Mouse (Mus musculus): Measurements from ENCODE around the gene Arap1. TPM values are rescaled to one million over a fixed set of nuclear protein-coding genes. Genes with fewer than 3 reads are reported as not detected.

Gene Arap1
- polyA plus RNA-seq, 1 experiment = 115 TPM

DNA sequence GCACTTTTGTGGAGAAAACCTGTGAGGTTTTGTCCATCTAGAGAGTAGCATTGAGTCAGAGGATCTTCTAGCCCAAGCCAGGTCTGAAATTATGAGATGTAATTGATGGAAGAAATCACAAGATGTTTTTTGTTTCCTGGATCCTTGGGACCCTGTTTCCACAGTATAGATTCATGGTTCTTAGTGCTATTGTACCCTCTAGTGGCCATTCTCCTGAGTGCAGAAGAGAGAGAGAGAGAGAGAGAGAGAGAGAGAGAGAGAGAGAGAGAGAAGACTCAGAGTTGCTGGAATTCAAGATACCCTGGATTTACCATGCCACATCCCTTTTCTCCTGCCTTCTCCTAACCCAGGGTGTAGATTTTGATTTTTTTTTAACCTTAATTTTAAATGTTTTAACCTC lies 26.3 kb downstream of the Arap1 start:
- no peak overlapping the region for H3K27ac ChIP-seq (ENCODE audit: insufficient read depth, low read length)
- no peak overlapping the region for H3K4me3 ChIP-seq (ENCODE audit: insufficient read depth, low read length)
- TF ChIP-seq CTCF (IDR thresholded peaks at IDR 0.05; ENCODE audit: borderline replicate concordance, insufficient read depth, low read length) = no peak
- TF ChIP-seq POLR2A (IDR thresholded peaks at IDR 0.05; ENCODE audit: low read depth, low read length) = no peak
- peaks cover 7% of the 10 kb centered on the region; the same call in 1 of the 2 replicates for H3K4me1 ChIP-seq (ENCODE audit: control insufficient read depth, insufficient read depth, low read length)

DNA sequence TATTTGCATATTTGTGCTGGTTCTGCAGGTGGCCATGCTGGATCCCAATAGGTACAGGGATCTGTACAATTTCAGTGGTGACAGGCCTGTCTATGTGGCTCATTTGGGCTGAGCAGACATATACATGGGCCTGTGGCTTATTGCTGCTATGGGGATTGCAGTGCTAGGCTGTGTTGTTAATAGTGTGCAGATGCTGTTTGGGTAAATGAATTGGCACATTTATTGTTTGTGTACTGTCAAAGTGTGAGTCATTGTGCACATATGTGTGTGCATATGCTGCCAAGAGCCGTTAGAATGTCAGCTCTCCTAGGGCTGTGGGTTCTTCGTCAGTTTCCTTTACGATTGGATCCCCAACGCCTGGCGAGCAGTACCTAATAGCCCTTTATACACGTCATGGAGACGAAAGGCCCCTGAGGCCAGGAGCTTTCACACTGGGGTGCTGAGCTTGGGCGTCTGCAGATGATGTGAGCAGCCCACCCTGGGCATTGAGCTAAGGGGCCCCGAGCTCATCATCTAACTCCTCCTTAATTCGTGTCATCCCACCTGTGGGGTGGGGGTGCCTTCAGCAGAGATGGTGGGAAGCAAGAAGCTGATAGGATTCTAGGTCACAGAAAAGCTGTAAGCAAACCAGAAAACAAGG lies 29.0 kb downstream of the Arap1 start:
- TF ChIP-seq CTCF (IDR thresholded peaks at IDR 0.05; ENCODE audit: borderline replicate concordance, insufficient read depth, low read length) (no peak), POLR2A (IDR thresholded peaks at IDR 0.05; ENCODE audit: low read depth, low read length) (no peak)
- Histone ChIP-seq H3K4me1 (ENCODE audit: control insufficient read depth, insufficient read depth, low read length) (peaks cover 7% of the 10 kb centered on the region; the same call in 1 of the 2 replicates), H3K4me3 (ENCODE audit: insufficient read depth, low read length) (no peak overlapping the region), H3K27ac (ENCODE audit: insufficient read depth, low read length) (no peak overlapping the region)

DNA sequence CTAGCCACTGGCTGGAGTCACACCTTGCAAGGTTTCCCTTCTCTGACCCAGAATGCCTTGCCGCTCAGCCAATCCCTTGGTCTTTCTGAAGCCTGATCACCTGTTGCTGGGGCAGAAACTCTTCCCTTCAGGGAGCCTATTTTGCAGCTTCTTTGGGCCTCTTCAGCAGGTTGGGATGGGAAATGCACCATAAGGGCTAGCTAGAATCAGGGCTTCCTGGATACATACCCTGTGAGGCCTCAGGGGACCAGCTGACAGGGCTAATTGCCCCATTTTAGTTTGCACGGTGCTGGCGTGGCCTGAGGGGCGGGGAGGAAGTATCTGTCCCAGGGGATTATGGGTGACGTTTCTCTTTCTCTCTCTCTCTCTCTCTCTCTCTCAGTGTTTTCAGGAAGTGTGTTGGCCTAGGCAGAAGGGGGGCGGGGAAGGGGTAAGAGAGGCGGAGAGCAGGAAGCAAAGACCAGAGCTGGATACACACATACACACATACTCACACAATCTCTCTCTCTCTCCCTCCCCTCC lies 29.9 kb downstream of the Arap1 start:
- peaks cover 7% of the 10 kb centered on the region; the same call in 1 of the 2 replicates for H3K4me1 ChIP-seq (ENCODE audit: control insufficient read depth, insufficient read depth, low read length)
- TF ChIP-seq POLR2A (IDR thresholded peaks at IDR 0.05; ENCODE audit: low read depth, low read length) = no peak
- TF ChIP-seq CTCF (IDR thresholded peaks at IDR 0.05; ENCODE audit: borderline replicate concordance, insufficient read depth, low read length) = no peak
- H3K4me3 ChIP-seq (ENCODE audit: insufficient read depth, low read length) = no peak overlapping the region
- H3K27ac ChIP-seq (ENCODE audit: insufficient read depth, low read length) = no peak overlapping the region

DNA sequence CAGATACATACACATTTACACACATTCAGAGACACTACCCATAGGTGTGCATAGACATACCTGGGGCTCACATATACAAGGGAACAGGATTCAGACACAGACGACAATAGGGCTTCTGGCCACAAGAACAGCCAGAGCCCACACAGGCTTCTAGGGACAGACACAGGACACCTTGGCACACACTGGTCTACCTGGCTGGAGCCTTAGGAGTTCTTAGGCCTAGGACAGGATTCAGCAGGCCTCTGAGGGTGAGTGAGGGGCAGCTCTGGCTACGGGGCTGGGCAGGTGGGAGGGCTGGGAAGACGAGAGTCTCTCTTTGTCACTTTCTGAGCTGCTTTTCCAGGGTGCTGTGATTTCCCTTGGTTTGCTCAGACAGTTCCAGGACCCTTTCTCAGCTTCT lies 30.4 kb downstream of the Arap1 start:
- H3K4me1 ChIP-seq (ENCODE audit: control insufficient read depth, insufficient read depth, low read length) = peaks cover 7% of the 10 kb centered on the region; the same call in 1 of the 2 replicates
- H3K4me3 ChIP-seq (ENCODE audit: insufficient read depth, low read length) = no peak overlapping the region
- H3K27ac ChIP-seq (ENCODE audit: insufficient read depth, low read length) = no peak overlapping the region
- TF ChIP-seq CTCF (IDR thresholded peaks at IDR 0.05; ENCODE audit: borderline replicate concordance, insufficient read depth, low read length) = no peak
- no peak for TF ChIP-seq POLR2A (IDR thresholded peaks at IDR 0.05; ENCODE audit: low read depth, low read length)

DNA sequence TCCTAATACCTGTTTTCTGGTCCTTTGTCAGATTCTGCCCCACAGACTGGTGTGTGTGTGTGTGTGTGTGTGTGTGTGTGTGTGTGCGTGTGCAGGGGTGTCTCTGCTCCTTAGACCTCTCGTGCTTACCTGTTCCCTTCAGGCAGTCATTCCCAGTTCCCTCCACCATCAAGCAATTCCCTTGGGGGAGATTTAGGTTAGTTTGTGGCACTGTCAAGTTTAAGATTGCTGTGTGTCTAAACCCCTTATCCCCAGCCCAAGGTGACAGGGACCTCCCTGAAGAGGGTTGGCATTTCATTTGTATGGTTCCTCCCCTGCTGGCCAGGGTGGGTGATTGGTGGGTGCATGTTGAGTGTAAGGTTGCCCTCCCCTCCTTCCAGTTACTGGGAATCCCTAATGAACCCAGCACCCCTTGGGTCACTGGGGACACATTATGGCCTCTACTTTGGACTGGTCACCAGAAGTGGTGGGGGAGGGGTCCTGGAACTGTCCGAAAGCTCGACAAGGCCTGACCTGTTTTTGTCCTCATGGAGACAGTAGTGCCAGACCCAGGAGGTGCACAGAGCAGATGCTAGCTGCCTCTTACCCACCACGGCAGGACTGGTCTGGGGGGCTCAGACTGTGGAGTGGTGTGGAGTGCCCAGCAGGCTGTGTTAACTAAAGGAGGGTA lies 31.1 kb downstream of the Arap1 start:
- H3K4me1 ChIP-seq (ENCODE audit: control insufficient read depth, insufficient read depth, low read length) = peaks cover 7% of the 10 kb centered on the region; the same call in 1 of the 2 replicates
- TF ChIP-seq POLR2A (IDR thresholded peaks at IDR 0.05; ENCODE audit: low read depth, low read length) (no peak), CTCF (IDR thresholded peaks at IDR 0.05; ENCODE audit: borderline replicate concordance, insufficient read depth, low read length) (no peak)
- no peak overlapping the region for H3K4me3 ChIP-seq (ENCODE audit: insufficient read depth, low read length)
- no peak overlapping the region for H3K27ac ChIP-seq (ENCODE audit: insufficient read depth, low read length)

DNA sequence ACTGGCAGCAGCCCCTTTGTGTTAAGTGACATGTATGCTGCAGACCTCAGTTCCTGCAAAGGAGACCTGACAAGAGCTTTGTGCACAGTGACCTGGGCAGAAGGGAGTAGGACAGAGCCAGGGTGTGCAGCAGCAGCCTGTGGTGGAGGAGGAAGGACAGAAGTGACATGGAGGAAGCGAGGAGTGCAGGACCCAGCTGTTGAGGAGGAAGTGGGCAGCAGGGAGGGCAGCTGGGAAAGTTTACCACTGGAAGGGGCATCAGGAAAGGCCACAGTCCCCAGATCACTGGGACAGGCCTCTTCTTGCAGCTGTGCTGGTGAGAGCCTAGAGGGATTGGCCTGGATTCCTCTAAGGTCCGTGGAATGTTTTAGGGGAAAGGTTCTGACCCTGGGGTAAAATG lies 31.9 kb downstream of the Arap1 start:
- no peak overlapping the region for H3K27ac ChIP-seq (ENCODE audit: insufficient read depth, low read length)
- TF ChIP-seq POLR2A (IDR thresholded peaks at IDR 0.05; ENCODE audit: low read depth, low read length) (no peak), CTCF (IDR thresholded peaks at IDR 0.05; ENCODE audit: borderline replicate concordance, insufficient read depth, low read length) (no peak)
- H3K4me1 ChIP-seq (ENCODE audit: control insufficient read depth, insufficient read depth, low read length) = peaks cover 7% of the 10 kb centered on the region; the same call in 1 of the 2 replicates
- no peak overlapping the region for H3K4me3 ChIP-seq (ENCODE audit: insufficient read depth, low read length)

DNA sequence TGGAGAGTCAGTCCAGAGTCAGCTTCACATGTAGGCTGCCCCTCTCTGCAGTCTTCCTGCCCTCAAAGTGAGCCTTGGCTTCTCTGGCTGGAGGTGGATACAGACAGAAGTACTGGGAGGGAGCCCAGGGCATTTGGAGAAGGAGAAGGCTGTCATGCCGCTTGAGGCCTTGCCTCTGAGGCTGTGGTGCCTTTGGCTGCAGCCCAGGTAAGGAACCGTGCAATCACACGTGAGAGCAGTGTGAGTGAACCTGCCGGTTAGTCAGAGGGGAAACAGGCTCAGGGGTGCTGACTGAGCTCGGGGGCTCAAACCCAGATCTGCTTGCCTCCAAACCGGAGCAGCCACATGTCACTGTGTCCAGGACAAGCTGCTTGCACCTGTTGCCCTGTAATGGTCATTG lies 33.6 kb downstream of the Arap1 start:
- Histone ChIP-seq H3K4me3 (ENCODE audit: insufficient read depth, low read length) (no peak overlapping the region), H3K4me1 (ENCODE audit: control insufficient read depth, insufficient read depth, low read length) (peaks cover 11% of the 10 kb centered on the region; the same call in 1 of the 2 replicates)
- no peak for TF ChIP-seq CTCF (IDR thresholded peaks at IDR 0.05; ENCODE audit: borderline replicate concordance, insufficient read depth, low read length)
- TF ChIP-seq POLR2A (IDR thresholded peaks at IDR 0.05; ENCODE audit: low read depth, low read length) = no peak

DNA sequence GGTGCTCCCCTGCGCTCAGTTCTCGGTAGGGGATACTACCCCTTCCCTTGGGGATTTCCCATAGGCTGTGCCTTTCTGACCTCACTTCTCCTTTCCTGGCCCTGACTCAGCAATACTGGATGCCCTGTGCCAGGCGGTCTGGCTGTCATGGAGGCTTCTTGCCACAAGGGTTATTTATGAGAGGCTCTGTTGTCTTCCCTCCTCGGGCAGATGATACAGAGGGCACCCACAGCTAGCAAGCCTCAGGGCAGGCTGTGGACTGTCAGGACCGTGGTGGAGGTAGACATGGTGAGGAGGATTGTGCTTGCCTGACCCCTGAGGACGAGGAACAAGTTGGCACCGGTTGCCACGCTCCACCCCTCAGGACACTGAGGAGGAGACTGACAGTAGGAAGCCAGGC lies 34.5 kb downstream of the Arap1 start:
- TF ChIP-seq CTCF (IDR thresholded peaks at IDR 0.05; ENCODE audit: borderline replicate concordance, insufficient read depth, low read length) (no peak), POLR2A (IDR thresholded peaks at IDR 0.05; ENCODE audit: low read depth, low read length) (no peak)
- H3K4me1 ChIP-seq (ENCODE audit: control insufficient read depth, insufficient read depth, low read length) = peaks cover 11% of the 10 kb centered on the region; the same call in 1 of the 2 replicates
- H3K4me3 ChIP-seq (ENCODE audit: insufficient read depth, low read length) = no peak overlapping the region
- H3K27ac ChIP-seq (ENCODE audit: insufficient read depth, low read length) = no peak overlapping the region

More for the DNA sequence above, 33.6 kb downstream of the Arap1 start:
- H3K27ac ChIP-seq (ENCODE audit: insufficient read depth, low read length) = no peak overlapping the region

DNA sequence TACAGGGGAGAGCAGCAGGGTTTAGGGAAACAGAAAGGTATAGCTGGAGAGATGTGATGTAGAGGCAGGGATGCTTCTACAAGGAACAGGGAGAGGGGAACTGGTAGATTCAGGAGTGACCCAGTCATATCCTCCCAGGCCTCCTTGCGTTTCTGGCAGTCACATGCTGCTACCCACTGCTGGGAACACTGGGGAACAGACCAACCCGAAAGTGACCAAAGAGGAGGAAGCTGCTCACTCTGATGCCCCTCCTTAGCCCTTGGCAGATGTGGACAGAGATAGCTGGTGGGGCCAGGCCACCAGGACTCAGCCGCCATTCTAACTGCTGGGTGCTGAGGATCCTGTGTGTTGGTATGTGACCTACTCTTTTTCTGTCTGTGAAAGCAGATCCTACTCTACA lies 35.9 kb downstream of the Arap1 start:
- H3K27ac ChIP-seq (ENCODE audit: insufficient read depth, low read length) = no peak overlapping the region
- TF ChIP-seq POLR2A (IDR thresholded peaks at IDR 0.05; ENCODE audit: low read depth, low read length) (no peak), CTCF (IDR thresholded peaks at IDR 0.05; ENCODE audit: borderline replicate concordance, insufficient read depth, low read length) (no peak)

DNA sequence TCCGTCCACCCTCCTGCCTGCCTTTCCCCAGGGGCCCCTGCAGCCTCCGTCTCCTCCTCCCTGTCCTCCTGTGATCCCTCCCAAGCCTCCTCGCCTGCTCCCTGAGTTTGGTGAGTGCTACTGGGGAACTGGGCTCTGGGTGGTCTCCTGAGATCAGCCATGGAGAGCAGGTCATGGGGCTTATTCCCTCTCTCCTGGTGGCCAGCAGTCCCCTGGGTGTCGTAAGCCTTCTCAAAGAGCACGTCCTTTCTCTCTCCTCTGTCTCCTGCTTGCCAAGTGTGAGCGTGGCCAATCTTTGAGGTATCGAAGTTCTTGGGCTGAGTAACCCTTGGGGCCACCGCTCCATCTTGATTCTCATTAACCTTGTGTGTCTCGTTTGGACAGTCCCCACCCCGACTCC lies 37.1 kb downstream of the Arap1 start:
- Histone ChIP-seq H3K27ac (ENCODE audit: insufficient read depth, low read length) (no peak overlapping the region), H3K4me3 (ENCODE audit: insufficient read depth, low read length) (no peak overlapping the region), H3K4me1 (ENCODE audit: control insufficient read depth, insufficient read depth, low read length) (0 out of 2 replicates have a peak, but pooled peaks cover 4% of the 10 kb centered on the region)
- no peak for TF ChIP-seq CTCF (IDR thresholded peaks at IDR 0.05; ENCODE audit: borderline replicate concordance, insufficient read depth, low read length)
- TF ChIP-seq POLR2A (IDR thresholded peaks at IDR 0.05; ENCODE audit: low read depth, low read length) = no peak

More for the DNA sequence above, 35.9 kb downstream of the Arap1 start:
- 0 out of 2 replicates have a peak, but pooled peaks cover 4% of the 10 kb centered on the region for H3K4me1 ChIP-seq (ENCODE audit: control insufficient read depth, insufficient read depth, low read length)
- H3K4me3 ChIP-seq (ENCODE audit: insufficient read depth, low read length) = no peak overlapping the region

Data from embryonic fibroblast, embryonic 13.5 days (primary cell).